Mouse (Mus musculus) heart, postnatal 0 days (tissue): ENCODE data around the gene Ccdc170.

Experiments
- CTCF ChIP-seq: IDR thresholded peaks from 2 replicates; pipeline ENCODE4 v1.5.1; 2016; ENCODE audit warnings: antibody characterized with exemption, control low read depth, low read depth
- EP300 ChIP-seq: IDR thresholded peaks from 2 replicates; pipeline ENCODE4 v1.6.1; 2016; ENCODE audit warnings: antibody characterized with exemption, low read depth

GRCm38 (mm10) chr10:4610234-4610633, 127.9 kb downstream of the Ccdc170 start:
- TF ChIP-seq CTCF (no peak), EP300 (no peak)
